Mouse (Mus musculus): ENCODE results near the gene Heyl. TPM values are rescaled to one million over a fixed set of nuclear protein-coding genes. Genes with fewer than 3 reads are reported as not detected.

The Heyl gene
- polyA plus RNA-seq, 1 experiment from 2014 or later, result 13.6 TPM

DNA sequence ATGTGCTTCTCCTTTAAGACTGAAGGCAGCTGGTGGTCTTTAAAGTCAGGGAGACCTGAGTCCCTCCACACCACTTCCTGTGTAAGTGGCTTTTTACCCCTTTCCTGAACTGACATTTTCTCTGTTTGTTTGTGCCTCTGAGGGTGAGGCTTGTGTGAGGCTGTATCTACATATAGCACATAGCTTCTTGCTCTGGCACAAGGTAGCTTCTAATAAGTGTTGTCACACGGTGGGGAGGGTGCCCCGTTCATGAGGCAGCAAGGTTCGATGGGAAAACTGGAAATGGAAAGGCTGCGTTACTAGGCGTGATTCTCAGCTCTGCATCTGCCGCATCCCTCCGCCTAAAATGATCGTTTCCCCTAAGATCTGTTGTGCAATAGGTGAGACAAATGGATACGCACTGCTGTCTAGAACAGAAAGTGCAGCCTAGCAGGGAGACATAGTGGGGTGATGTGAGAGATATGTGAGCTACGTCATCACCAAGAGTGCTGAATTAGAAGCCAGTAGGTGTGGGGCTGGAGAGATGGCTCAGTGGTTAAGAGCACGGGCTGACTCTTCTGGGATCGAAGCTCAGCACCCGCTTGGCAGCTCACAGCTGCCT lies 3.2 kb downstream of the Heyl start:
- WGBS, result 78% methylated on average over 13 of the region's 13 CpGs

DNA sequence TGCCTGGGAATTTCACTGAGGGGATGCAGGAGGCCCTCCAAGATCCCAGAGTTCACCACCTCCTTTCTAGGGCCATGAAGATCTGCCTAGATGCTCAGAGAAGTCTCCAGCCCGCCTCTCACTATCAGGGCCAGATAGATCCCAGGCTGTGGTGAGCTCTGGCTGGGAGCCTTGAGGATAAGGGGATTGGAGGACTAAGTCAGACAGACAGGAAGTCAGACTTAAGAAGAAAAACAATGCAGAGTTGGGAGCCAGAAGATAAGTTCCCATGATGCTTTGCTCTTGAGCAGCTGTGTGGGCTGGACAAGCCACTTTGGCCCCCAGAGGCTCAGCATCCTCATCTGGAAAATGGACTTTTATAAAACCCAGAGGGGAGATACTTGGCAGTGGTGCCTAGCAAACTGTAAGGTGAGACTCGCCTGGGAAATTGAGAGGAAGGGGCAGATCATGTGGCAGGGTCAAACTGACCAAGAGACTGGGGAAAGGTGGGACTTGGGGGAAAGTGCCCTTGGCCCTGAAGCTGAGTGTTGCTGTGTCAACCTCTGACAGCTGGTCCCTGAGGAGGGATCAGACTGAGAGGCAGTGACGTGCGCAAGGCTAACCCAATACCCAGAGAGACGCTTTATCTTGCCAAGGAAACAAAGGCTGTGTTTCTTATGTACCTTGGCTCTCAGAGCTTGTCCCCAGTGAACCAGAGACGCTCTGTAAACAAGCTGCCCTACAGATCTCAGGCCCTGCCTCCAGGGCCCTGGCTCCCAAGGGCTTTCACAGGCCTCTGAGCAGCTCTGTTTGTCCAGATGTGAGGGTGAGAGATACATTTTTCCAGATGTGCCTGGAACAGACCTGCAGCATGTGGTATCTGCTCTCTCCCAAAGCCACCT lies 4.3 kb downstream of the Heyl start:
- H3K36me3 ChIP-seq, result no peaks in the 10 kb centered on the region
- H3K4me2 ChIP-seq, result peak overlapping the region; percentile 64
- H3K27ac ChIP-seq (replicated peaks), result no peak overlapping the region
- peaks cover 65% of the 10 kb centered on the region for H3K27me3 ChIP-seq
- 70% methylated on average over 6 of the region's 6 CpGs for WGBS
- H3K9me3 ChIP-seq, result no peaks in the 10 kb centered on the region
- no peak overlapping the region for H3K9ac ChIP-seq
- ATAC-seq (ENCODE audit: low read depth), result no peak
- H3K4me1 ChIP-seq (replicated peaks), result peaks cover 44% of the 10 kb centered on the region
- H3K4me3 ChIP-seq, result no peak overlapping the region

More for the DNA sequence above, 3.2 kb downstream of the Heyl start:
- no peaks in the 10 kb centered on the region for H3K36me3 ChIP-seq
- no peaks in the 10 kb centered on the region for H3K9me3 ChIP-seq
- no peak for ATAC-seq (ENCODE audit: low read depth)
- H3K27me3 ChIP-seq, result peaks cover 76% of the 10 kb centered on the region
- peaks cover 44% of the 10 kb centered on the region for H3K4me1 ChIP-seq (replicated peaks)
- H3K4me2 ChIP-seq, result peak overlapping the region; percentile 64
- peak overlapping the region; percentile 49; the same call in 1 of the 2 replicates for H3K27ac ChIP-seq (replicated peaks)
- no peak overlapping the region for H3K9ac ChIP-seq
- peak overlapping the region; percentile 39 for H3K4me3 ChIP-seq

DNA sequence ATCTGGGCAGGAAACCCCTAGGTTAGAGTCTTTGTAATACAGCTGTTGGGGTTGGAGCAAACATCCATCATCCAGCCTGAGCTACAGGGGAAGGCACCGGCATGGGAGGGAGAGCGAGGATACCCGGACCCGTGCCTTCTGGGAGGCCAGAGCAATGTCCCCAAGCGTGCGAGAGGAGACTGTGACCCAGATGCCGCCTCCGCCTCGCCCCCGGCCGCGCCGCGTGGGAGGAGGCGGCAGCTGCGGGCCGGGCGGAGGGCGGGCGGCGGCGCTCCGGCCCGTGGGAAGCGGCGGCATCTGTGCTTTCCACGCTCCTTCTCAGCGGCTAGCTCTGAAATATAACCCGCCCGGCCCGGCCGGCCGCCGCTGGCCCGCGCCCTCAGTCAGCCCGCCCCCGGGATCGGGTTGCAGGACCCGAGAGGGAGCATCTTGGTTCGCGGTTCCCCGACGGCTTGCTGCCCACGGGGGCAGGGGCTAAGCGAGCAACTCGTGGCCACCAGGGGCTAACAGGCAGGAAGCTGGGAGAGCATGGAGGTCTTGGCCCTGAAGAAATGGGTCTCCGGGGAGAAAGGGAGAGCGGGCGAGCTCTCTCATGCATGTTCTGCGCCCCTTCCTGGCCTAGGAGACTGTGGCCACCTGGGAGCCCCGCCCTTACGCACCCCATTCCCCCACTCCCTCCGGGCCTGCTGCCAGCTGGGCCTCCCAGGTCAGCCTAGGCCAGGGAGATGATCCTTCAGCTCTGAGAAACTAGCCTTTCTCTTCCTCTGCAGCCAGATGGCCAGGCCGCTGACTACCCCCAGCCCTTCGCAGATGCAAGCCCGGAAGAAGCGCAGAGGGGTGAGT lies 6.2 kb downstream of the Heyl start:
- Histone ChIP-seq H3K4me2 (peak overlapping the region; percentile 60), H3K27ac (replicated peaks) (peak overlapping the region; percentile 62), H3K9ac (peak overlapping the region; percentile 64), H3K4me3 (peak overlapping the region; percentile 34), H3K27me3 (peaks cover 46% of the 10 kb centered on the region), H3K9me3 (no peaks in the 10 kb centered on the region), H3K36me3 (no peaks in the 10 kb centered on the region), H3K4me1 (replicated peaks) (peaks cover 32% of the 10 kb centered on the region)
- ATAC-seq (ENCODE audit: low read depth), result peak; percentile 63; the same call in 1 of the 2 replicates
- WGBS, result 3% methylated on average over 57 of the region's 58 CpGs

DNA sequence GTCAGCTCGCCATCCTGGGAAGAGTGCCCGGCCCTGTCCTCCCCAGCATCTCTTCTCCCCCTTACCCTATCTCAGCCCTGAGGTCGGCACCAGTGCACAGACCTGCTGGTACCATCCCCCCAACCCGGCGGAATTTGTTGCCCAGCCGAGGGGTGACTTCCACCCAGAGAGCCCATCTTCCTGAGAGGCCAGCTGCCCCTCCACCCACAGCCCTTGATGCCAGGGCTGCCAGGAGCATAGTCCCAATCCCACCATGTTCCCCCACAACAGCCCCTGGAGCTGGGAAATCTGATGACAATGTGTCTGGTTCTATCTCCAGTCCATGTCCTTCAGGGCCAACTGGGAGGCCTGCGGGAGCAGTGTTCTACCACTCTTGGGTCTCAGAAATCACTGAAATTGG lies 12.9 kb downstream of the Heyl start:
- no peak for ATAC-seq (ENCODE audit: low read depth)
- Histone ChIP-seq H3K9me3 (no peaks in the 10 kb centered on the region), H3K4me1 (replicated peaks) (0 out of 2 replicates have a peak, but pooled peaks cover 6% of the 10 kb centered on the region), H3K36me3 (no peaks in the 10 kb centered on the region), H3K9ac (no peak overlapping the region), H3K27ac (replicated peaks) (no peak overlapping the region), H3K4me3 (no peak overlapping the region), H3K4me2 (no peak overlapping the region), H3K27me3 (no peaks in the 10 kb centered on the region)
- WGBS, result 85% methylated on average over 7 of the region's 7 CpGs

DNA sequence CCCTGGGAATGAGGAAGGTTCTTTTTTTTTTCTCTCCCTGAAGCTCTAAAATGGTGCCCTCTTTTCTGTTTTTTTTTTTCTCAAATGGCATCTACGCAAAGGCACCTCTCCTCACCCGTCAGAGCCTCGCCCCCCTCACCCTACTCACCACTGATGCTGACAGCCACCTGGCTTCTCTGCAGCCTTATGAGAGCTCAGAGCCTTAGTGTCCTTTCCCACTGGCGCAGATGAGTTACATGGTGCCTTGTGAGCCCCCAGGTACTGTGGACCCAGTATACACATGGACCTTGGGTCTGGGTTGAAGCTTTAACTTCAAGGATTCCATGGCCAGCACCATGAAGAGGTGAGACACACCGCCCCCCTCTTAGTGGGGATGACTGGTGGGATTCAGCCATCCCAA lies 13.3 kb downstream of the Heyl start:
- no peaks in the 10 kb centered on the region for H3K9me3 ChIP-seq
- H3K4me1 ChIP-seq (replicated peaks), result 0 out of 2 replicates have a peak, but pooled peaks cover 6% of the 10 kb centered on the region
- H3K27ac ChIP-seq (replicated peaks), result no peak overlapping the region
- 88% methylated on average over 5 of the region's 5 CpGs for WGBS
- H3K27me3 ChIP-seq, result no peaks in the 10 kb centered on the region
- ATAC-seq (ENCODE audit: low read depth), result no peak
- H3K4me3 ChIP-seq, result no peak overlapping the region
- no peak overlapping the region for H3K9ac ChIP-seq
- no peak overlapping the region for H3K4me2 ChIP-seq
- H3K36me3 ChIP-seq, result no peaks in the 10 kb centered on the region

DNA sequence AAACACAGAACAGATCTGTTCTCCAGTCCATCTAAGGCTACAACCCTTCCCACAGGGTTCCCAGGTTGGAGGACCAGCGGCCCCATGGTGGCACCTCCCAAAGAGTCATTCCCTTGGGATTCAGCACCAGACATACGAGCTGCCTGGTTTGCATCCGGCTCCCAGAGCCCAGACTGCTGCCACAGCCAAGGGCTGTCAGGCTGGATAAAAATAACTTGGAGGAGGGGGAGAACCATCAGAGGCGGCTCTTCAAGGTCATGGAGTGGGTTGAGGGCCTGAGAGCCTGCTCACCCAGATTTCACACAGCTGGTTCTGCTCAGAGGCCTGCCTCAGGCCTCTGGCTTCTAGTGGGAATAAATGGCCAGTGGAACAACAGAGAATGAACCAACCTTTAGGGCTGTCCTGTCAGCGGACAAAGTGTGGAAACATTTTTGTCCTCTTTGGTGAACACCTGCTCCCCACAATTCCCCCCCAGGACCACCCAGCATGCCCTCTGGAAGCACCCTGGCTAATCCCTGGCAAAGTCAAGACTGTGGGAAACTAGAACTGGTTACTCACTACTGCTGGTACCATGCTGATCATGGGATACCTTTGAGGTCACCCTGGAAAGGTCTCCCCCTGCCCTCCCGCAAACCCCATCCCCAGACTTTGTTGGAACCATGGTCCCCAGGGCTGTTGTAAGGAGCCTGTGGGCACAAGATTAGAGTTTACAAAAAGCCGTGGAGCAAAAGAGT lies 14.0 kb downstream of the Heyl start:
- Histone ChIP-seq H3K4me3 (no peak overlapping the region), H3K4me2 (no peak overlapping the region), H3K27ac (replicated peaks) (no peak overlapping the region; the same call in 1 of the 2 replicates), H3K4me1 (replicated peaks) (peaks cover 12% of the 10 kb centered on the region; the same call in 1 of the 2 replicates), H3K9ac (no peak overlapping the region), H3K36me3 (no peaks in the 10 kb centered on the region), H3K9me3 (no peaks in the 10 kb centered on the region), H3K27me3 (no peaks in the 10 kb centered on the region)
- WGBS, result 68% methylated on average over 7 of the region's 7 CpGs
- no peak for ATAC-seq (ENCODE audit: low read depth)

DNA sequence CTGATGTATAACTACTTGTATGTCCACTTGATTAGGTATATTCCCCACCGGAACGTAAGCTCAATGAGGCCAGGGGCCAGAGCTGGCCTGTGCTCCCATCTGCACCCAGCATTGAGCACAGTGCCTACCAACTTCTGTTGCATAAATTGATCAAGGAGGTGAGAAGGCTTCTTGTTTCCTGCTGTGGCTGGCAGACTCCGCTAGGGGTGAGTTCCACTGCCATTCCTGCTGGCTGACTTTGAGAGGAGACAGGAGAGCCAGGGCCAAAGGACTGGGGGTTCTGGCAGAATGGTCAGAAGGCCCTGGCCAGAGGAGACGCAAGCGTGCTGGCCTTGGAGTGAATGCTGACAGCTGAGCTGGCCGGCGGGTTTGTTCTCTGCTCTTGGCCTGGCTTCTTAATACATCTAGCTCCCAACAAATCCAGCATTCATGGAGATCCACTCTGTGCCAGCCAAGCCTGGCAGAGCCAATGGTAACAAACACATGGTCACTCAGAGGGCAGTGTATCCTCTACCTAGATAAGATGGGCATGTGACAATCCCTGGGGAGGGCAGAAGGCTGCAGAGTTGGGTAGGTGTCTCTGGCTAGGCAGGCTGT lies 15.7 kb downstream of the Heyl start:
- Histone ChIP-seq H3K36me3 (no peaks in the 10 kb centered on the region), H3K4me1 (replicated peaks) (peaks cover 16% of the 10 kb centered on the region; the same call in 1 of the 2 replicates), H3K27me3 (no peaks in the 10 kb centered on the region), H3K9me3 (no peaks in the 10 kb centered on the region), H3K9ac (no peak overlapping the region), H3K4me2 (no peak overlapping the region), H3K27ac (replicated peaks) (no peak overlapping the region), H3K4me3 (no peak overlapping the region)
- ATAC-seq (ENCODE audit: low read depth), result no peak
- 80% methylated on average over 7 of the region's 7 CpGs for WGBS

DNA sequence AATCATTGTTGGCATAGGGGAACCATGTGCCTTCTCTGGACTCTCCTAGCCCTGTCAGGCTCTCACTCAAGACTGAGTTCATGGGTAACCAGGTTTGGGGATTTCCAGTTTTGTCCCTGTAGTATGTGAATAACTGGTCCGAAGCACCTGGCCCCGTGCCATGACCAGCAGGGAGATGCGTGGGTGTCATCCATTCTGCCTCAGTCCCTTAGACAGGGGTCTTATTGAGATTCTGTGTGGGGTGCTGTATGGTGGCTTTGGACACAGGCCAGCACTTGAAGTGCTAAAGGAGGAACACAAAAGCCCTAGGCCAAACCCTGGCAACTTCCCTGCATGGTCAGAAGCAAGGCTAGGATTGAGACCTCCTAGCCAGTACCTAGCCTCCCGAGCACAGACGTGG lies 18.9 kb downstream of the Heyl start:
- no peak overlapping the region for H3K9ac ChIP-seq
- no peak for ATAC-seq (ENCODE audit: low read depth)
- H3K36me3 ChIP-seq, result no peaks in the 10 kb centered on the region
- no peaks in the 10 kb centered on the region for H3K9me3 ChIP-seq
- H3K4me2 ChIP-seq, result no peak overlapping the region
- 63% methylated on average over 5 of the region's 5 CpGs for WGBS
- H3K27ac ChIP-seq (replicated peaks), result no peak overlapping the region
- H3K27me3 ChIP-seq, result no peaks in the 10 kb centered on the region
- no peak overlapping the region for H3K4me3 ChIP-seq
- H3K4me1 ChIP-seq (replicated peaks), result peaks cover 15% of the 10 kb centered on the region; the same call in 1 of the 2 replicates

DNA sequence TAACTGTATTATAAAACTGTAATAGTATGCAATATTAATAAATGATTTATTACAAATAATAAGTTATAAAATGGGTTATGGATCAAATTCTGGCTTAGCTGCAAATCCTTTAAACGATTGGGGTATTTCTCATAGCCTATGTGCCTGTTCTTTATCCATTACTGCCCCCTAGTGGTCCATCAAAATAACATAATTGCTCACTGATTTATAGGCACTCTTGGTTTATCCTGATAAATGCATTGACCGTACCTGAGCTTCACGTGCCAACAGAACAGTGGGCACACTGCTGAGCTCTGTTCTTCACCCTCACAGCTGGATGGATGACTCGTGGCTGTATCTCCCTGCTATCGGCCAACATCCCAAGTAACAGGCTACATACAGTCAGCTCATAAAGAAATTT lies 21.3 kb downstream of the Heyl start:
- H3K27me3 ChIP-seq, result no peaks in the 10 kb centered on the region
- no peaks in the 10 kb centered on the region for H3K36me3 ChIP-seq
- H3K27ac ChIP-seq (replicated peaks), result no peak overlapping the region
- no peak overlapping the region for H3K4me3 ChIP-seq
- ATAC-seq (ENCODE audit: low read depth), result peak; percentile 69
- 17% methylated on average over 5 of the region's 5 CpGs for WGBS
- H3K9ac ChIP-seq, result no peak overlapping the region
- H3K4me1 ChIP-seq (replicated peaks), result peaks cover 9% of the 10 kb centered on the region; the same call in 1 of the 2 replicates
- no peak overlapping the region for H3K4me2 ChIP-seq
- no peaks in the 10 kb centered on the region for H3K9me3 ChIP-seq

DNA sequence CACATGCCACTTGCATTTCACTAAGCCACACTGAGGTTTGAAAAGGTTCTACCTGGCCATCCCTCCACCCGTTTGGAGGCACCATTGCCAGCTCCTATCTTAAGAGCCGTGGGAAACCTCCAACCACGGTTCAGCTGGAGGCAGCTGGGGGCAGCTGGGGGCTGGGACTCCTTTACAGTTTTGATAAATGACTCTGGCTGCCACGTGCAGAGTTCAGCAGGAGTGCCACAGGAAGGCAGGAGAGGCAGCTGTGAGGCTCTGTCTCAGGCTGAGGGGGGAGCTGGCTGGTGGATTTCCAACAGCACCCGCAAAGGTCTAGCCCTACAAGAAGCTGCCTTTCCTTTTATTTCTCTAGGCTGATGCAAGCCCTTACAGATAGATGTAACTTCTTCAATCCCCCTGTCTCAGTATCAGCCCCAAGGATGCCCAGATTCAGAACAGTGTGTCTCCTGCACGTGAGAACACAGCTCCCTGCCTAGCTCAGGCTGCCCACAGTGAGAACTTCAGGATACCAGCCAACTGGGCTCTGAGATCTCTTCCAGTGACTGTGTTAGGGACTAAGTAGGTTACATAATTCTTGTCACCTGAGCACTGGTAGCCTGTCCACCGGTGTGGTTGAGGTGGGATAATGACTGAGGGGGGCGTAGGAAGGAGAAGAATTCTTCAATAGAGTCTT lies 26.9 kb downstream of the Heyl start:
- ATAC-seq (ENCODE audit: low read depth), result no peak
- 32% methylated on average over 8 of the region's 8 CpGs for WGBS

More for the DNA sequence above, 26.9 kb downstream of the Heyl start:
- H3K27ac ChIP-seq (replicated peaks), result no peak overlapping the region
- 0 out of 2 replicates have a peak overlapping the region, but pooled peaks have one; percentile 26 for H3K9ac ChIP-seq
- no peak overlapping the region for H3K4me2 ChIP-seq
- H3K9me3 ChIP-seq, result no peaks in the 10 kb centered on the region
- H3K4me3 ChIP-seq, result no peak overlapping the region
- H3K27me3 ChIP-seq, result no peaks in the 10 kb centered on the region
- no peaks in the 10 kb centered on the region for H3K36me3 ChIP-seq
- H3K4me1 ChIP-seq (replicated peaks), result peaks cover 6% of the 10 kb centered on the region
